Mouse (Mus musculus): ENCODE results near the gene Taf3. TPM values are rescaled to one million over a fixed set of nuclear protein-coding genes. Genes with fewer than 3 reads are reported as not detected.

Gene Taf3
- polyA plus RNA-seq, 1 experiment from 2014 or later: 15.4 TPM

DNA sequence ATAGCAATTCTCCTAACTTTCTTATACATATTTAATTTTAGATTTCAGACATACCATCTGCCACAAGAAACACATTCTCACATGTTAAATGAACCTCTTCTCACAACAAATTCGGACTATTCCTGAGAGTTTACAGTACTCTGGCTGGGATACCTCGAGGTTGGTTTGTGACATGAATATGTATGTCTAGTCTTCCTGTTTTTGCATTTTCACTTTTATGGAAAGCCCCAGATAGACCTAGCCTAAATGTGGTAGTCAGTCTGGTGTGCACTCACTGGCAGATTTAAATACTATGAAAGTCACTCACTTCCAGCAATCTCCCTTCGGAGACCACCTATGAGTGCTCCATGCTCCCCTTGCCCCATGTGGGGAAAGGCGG is 121.5 kb downstream of the Taf3 start:
- no peak for DNase-seq (ENCODE audit: low spot score)
- no peaks in the 10 kb centered on the region for H3K27me3 ChIP-seq (ENCODE audit: low read depth, poor library complexity, severe bottlenecking)
- H3K4me3 ChIP-seq: no peak overlapping the region
- H3K36me3 ChIP-seq: peaks cover 14% of the 10 kb centered on the region
- no peaks in the 10 kb centered on the region for H3K9me3 ChIP-seq (replicated peaks)
- H3K4me1 ChIP-seq: peaks cover 12% of the 10 kb centered on the region
- H3K27ac ChIP-seq (replicated peaks): no peak overlapping the region
- 82% methylated on average over 4 of the region's 4 CpGs for WGBS

DNA sequence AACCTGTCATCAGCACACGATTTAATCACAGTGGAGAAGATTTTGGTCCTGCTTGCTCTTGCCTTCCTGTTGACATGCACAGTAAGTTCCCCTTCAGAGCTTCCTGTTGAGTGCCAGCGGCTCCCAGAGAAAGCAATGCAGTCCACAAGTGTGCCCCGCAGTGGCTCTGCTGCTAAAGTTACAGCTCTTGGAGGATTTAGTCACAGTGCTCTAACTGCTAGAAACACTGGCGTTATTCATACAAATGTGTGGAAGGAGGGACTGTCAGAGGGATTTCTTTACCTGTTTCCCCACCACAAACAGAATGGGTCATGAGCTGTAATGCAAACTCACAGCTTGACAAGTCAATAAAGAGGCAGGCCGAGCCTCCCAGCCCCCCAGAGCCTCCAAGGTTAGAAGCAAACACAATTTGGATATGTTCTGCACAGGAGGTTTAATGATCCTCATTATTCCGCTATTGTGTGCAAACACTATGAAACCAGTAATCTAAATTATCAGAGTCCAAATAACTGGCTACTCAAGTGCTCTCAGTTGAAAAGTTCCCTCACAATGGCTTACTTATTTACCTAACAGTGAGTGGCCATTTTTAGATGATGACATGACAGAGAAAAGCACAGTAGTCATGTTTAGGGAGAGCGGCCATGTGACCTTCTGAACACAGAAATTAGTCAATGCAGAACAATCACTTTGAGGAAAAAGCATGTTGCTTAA is 122.0 kb downstream of the Taf3 start:
- DNase-seq (ENCODE audit: low spot score): no peak
- Histone ChIP-seq H3K4me1 (peaks cover 12% of the 10 kb centered on the region), H3K36me3 (peaks cover 14% of the 10 kb centered on the region), H3K4me3 (no peak overlapping the region), H3K27me3 (ENCODE audit: low read depth, poor library complexity, severe bottlenecking) (no peaks in the 10 kb centered on the region), H3K9me3 (replicated peaks) (no peaks in the 10 kb centered on the region), H3K27ac (replicated peaks) (no peak overlapping the region)
- 57% methylated on average over 7 of the region's 7 CpGs for WGBS

DNA sequence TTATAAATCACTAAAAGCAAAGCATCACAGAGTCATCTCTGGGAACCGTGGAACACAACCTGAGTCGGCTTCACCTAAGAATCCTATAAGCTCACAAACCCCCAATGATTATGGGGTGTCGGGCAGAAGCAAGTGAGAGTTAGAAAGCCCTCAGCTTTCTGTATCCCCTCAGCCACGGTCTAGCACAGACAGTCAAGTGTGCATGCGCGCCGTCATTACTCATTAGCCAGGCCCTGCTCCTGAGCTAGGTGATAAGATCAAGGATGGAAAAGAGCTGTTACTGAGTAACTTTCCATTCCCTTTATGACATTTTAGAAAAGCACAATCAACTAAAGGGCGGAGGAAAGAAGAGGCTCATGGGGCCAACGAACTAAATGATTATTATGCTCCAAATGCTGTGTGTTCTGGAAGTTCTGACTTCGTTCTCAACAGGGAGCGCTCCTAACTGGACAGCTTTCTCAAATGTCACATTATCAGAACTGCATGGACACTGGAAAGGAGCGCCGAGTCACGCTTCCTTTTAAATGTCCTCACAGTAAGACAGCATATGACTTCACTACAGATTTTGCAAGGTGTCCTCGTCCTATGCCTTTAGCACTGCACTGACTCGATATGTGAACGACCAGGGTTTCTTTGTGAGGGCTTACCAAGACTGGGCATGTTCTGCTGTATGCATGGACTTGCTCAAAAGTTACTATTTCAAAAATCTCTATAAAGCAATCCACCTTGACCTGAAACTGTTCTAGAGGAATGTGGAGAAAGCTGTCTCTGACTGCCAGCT is 129.5 kb downstream of the Taf3 start:
- no peaks in the 10 kb centered on the region for H3K4me1 ChIP-seq
- WGBS: 93% methylated on average over 17 of the region's 17 CpGs
- no peak overlapping the region for H3K4me3 ChIP-seq
- H3K27ac ChIP-seq (replicated peaks): no peak overlapping the region
- H3K9me3 ChIP-seq (replicated peaks): no peaks in the 10 kb centered on the region
- H3K27me3 ChIP-seq (ENCODE audit: low read depth, poor library complexity, severe bottlenecking): no peaks in the 10 kb centered on the region
- DNase-seq (ENCODE audit: low spot score): no peak
- peaks cover 44% of the 10 kb centered on the region for H3K36me3 ChIP-seq

DNA sequence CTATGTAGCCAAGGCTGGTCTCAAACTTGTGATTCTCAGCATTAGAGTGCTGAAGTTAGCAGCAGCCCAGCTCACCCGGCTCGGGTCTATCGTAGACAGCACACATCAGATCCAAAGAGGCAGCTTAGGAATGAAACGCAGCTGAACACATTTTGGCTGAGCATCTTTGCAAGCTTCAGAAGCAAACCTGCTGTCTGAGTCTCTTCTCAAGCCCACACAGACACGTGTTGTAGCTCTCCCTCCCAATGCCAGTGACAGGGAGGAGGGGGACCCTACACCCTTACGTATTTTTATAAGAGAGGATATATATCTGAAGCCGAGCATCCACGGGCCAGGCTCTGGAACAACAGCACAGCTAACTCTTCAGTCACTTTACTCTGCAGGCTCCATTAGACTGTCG is 130.8 kb downstream of the Taf3 start:
- WGBS: 97% methylated on average over 9 of the region's 9 CpGs
- peaks cover 34% of the 10 kb centered on the region for H3K36me3 ChIP-seq
- no peaks in the 10 kb centered on the region for H3K27me3 ChIP-seq (ENCODE audit: low read depth, poor library complexity, severe bottlenecking)
- DNase-seq (ENCODE audit: low spot score): no peak
- H3K27ac ChIP-seq (replicated peaks): no peak overlapping the region
- no peaks in the 10 kb centered on the region for H3K4me1 ChIP-seq
- no peak overlapping the region for H3K4me3 ChIP-seq
- H3K9me3 ChIP-seq (replicated peaks): no peaks in the 10 kb centered on the region

GRCm38 (mm10) chr2:9905995-9906394 is 142.4 kb downstream of the Taf3 start:
- DNase-seq (ENCODE audit: low spot score): peak; percentile 23

GRCm38 (mm10) chr2:9903854-9904560 is 144.4 kb downstream of the Taf3 start:
- Histone ChIP-seq H3K9me3 (replicated peaks) (no peaks in the 10 kb centered on the region), H3K4me1 (peaks cover 5% of the 10 kb centered on the region), H3K36me3 (no peaks in the 10 kb centered on the region), H3K27ac (replicated peaks) (no peak overlapping the region), H3K27me3 (ENCODE audit: low read depth, poor library complexity, severe bottlenecking) (peaks cover 27% of the 10 kb centered on the region), H3K4me3 (no peak overlapping the region)
- DNase-seq (ENCODE audit: low spot score): no peak
- WGBS: 69% methylated on average over 14 of the region's 14 CpGs

More at GRCm38 (mm10) chr2:9905995-9906394, 142.4 kb downstream of the Taf3 start:
- Histone ChIP-seq H3K27me3 (ENCODE audit: low read depth, poor library complexity, severe bottlenecking) (peaks cover 12% of the 10 kb centered on the region), H3K36me3 (no peaks in the 10 kb centered on the region), H3K4me3 (peak overlapping the region; percentile 28), H3K9me3 (replicated peaks) (no peaks in the 10 kb centered on the region), H3K4me1 (peaks cover 5% of the 10 kb centered on the region), H3K27ac (replicated peaks) (no peak overlapping the region)
- 11% methylated on average over 11 of the region's 11 CpGs for WGBS

DNA sequence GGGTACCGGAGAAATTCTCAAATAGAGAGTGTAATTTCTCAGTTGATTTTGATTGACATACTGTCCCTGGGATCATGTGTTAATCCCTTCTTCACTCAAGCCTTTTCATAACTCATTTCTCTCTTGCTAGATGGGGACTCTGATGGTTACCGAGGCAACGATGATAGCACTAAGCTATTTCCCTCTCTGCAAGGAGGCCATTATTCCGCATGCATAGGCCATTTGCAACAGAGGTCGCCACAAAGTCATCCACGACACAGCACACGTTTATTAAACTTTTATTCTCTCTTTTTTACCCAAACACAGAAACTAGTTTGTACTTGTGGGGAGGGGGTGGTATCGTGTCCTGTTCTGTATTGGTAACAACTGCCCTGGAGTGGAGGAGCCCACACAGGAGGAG is 150.6 kb downstream of the Taf3 start:
- WGBS: 6% methylated on average over 8 of the region's 8 CpGs
- peaks cover 47% of the 10 kb centered on the region for H3K4me1 ChIP-seq
- H3K4me3 ChIP-seq: no peak overlapping the region
- no peaks in the 10 kb centered on the region for H3K9me3 ChIP-seq (replicated peaks)
- no peak overlapping the region for H3K27ac ChIP-seq (replicated peaks)
- DNase-seq (ENCODE audit: low spot score): peak; percentile 20
- H3K36me3 ChIP-seq: no peaks in the 10 kb centered on the region
- H3K27me3 ChIP-seq (ENCODE audit: low read depth, poor library complexity, severe bottlenecking): peaks cover 84% of the 10 kb centered on the region

- Histone ChIP-seq H3K4me3 (peak overlapping the region; percentile 30), H3K27ac (replicated peaks) (no peak overlapping the region), H3K36me3 (no peaks in the 10 kb centered on the region), H3K4me1 (peaks cover 47% of the 10 kb centered on the region), H3K9me3 (replicated peaks) (no peaks in the 10 kb centered on the region), H3K27me3 (ENCODE audit: low read depth, poor library complexity, severe bottlenecking) (peaks cover 92% of the 10 kb centered on the region)
- DNase-seq (ENCODE audit: low spot score): peak; percentile 48
- 1% methylated on average over 22 of the region's 22 CpGs for WGBS
These were observed 152.2 kb downstream of the Taf3 start for GRCm38 (mm10) chr2:9896097-9896770.

GRCm38 (mm10) chr2:9894836-9895593 is 153.4 kb downstream of the Taf3 start:
- no peaks in the 10 kb centered on the region for H3K9me3 ChIP-seq (replicated peaks)
- H3K27me3 ChIP-seq (ENCODE audit: low read depth, poor library complexity, severe bottlenecking): peaks cover 97% of the 10 kb centered on the region
- H3K36me3 ChIP-seq: no peaks in the 10 kb centered on the region
- WGBS: under 1% methylated on average over 19 of the region's 19 CpGs
- peaks cover 47% of the 10 kb centered on the region for H3K4me1 ChIP-seq
- no peak for DNase-seq (ENCODE audit: low spot score)
- no peak overlapping the region for H3K4me3 ChIP-seq
- no peak overlapping the region for H3K27ac ChIP-seq (replicated peaks)

- Histone ChIP-seq H3K4me1 (peaks cover 54% of the 10 kb centered on the region), H3K27me3 (ENCODE audit: low read depth, poor library complexity, severe bottlenecking) (peaks cover 97% of the 10 kb centered on the region), H3K9me3 (replicated peaks) (no peaks in the 10 kb centered on the region), H3K4me3 (no peak overlapping the region), H3K27ac (replicated peaks) (no peak overlapping the region), H3K36me3 (no peaks in the 10 kb centered on the region)
- under 1% methylated on average over 6 of the region's 6 CpGs for WGBS
- peak; percentile 47 for DNase-seq (ENCODE audit: low spot score)
These were observed 155.0 kb downstream of the Taf3 start for GRCm38 (mm10) chr2:9893272-9893953.

GRCm38 (mm10) chr2:9892541-9892940 is 155.9 kb downstream of the Taf3 start:
- 11% methylated on average over 7 of the region's 7 CpGs for WGBS
- Histone ChIP-seq H3K4me3 (no peak overlapping the region), H3K36me3 (no peaks in the 10 kb centered on the region), H3K4me1 (peaks cover 47% of the 10 kb centered on the region), H3K27ac (replicated peaks) (no peak overlapping the region), H3K9me3 (replicated peaks) (no peaks in the 10 kb centered on the region), H3K27me3 (ENCODE audit: low read depth, poor library complexity, severe bottlenecking) (peaks cover 97% of the 10 kb centered on the region)
- DNase-seq (ENCODE audit: low spot score): no peak
